Mouse (Mus musculus): ENCODE measurements at regions not wholly inside any gene's neighbourhood (a gene's known extent, or its start where the extent isn't known, plus 50 kb on each side); places are given as distances from the start of the nearest gene placed in this dataset.
A peak's percentile ranks its signal among the peaks of the same experiment; 100 is the strongest.

GRCm38 (mm10) chr4:107736866-107737265 lies 52.8 kb upstream of the Dmrtb1 start:
- DNase-seq (ENCODE audit: low spot score in 2 of 2) = peak in 1 of 2 experiments; percentile 55

GRCm38 (mm10) chr4:107737907-107738306 lies 53.9 kb upstream of the Dmrtb1 start:
- peak; percentile 89 for DNase-seq (ENCODE audit: low spot score in 2 of 2)

- DNase-seq (ENCODE audit: low spot score in 2 of 2) = peak in 1 of 2 experiments; percentile 39
These were observed 54.7 kb upstream of the Dmrtb1 start for GRCm38 (mm10) chr4:107738776-107739175.

GRCm38 (mm10) chr4:107739789-107740405 lies 55.9 kb upstream of the Dmrtb1 start:
- DNase-seq (ENCODE audit: low spot score in 2 of 2) = peak in 1 of 2 experiments; percentile 31

- DNase-seq (ENCODE audit: low spot score in 2 of 2) = no peak
These were observed 58.4 kb upstream of the Lrp8 start for GRCm38 (mm10) chr4:107743646-107744045.

GRCm38 (mm10) chr4:107746366-107746765 lies 55.7 kb upstream of the Lrp8 start:
- no peak for DNase-seq (ENCODE audit: low spot score in 2 of 2)

- DNase-seq (ENCODE audit: low spot score in 2 of 2) = no peak
These were observed 55.1 kb upstream of the Lrp8 start for GRCm38 (mm10) chr4:107746923-107747431.

- DNase-seq (ENCODE audit: low spot score in 2 of 2) = no peak
These were observed 54.6 kb upstream of the Lrp8 start for GRCm38 (mm10) chr4:107747454-107747853.

- DNase-seq (ENCODE audit: low spot score in 2 of 2) = no peak
These were observed 54.0 kb upstream of the Lrp8 start for GRCm38 (mm10) chr4:107747907-107748628.

- no peak for DNase-seq (ENCODE audit: low spot score in 2 of 2)
These were observed 53.0 kb upstream of the Lrp8 start for GRCm38 (mm10) chr4:107749045-107749444.

GRCm38 (mm10) chr4:107750017-107750416 lies 52.0 kb upstream of the Lrp8 start:
- DNase-seq (ENCODE audit: low spot score in 2 of 2) = no peak

Data from right cerebral cortex, postnatal 10 days (tissue).